Mouse (Mus musculus): ENCODE measurements around the gene Strbp.
A peak's percentile ranks its signal among the peaks of the same experiment; 100 is the strongest.

Gene Strbp

DNA sequence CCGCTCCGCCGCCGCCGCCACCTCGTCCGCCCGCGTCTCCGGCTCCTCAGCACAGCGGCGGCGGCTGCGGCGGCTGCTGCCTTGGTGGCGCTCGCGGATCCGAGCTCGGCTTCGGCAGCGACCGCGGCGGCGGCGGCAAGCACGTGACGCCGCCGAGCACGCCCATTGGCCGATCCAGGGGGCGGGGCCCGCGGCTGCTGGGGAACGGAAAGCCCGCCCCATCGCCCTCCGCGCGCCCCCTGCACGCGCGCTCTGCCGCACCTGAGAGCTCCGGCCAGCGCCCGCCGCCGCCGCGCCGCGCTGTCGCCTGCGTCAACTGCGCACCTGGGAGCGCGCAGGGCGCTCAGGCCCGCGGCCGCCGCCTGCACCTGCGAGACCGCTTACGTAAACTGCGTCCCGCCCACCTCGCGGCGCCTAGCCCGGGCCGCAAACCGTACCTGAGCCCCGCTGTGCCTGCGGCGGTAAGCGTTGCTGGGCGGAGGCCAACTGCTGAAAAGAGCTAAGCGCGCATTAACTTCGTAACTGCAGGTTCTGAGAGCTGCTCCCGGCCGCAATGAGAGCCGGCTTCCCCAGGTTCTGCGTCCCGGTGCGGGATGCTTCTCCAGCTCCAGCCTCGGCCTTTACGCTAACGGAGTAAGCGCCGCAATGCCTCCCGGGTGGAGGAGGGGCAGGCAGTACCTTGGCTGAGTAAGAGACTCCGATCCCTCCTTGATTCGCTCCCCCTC, at the start of gene Strbp:
Gene Strbp, minus strand, starts transcription at position 630 of the 725 bp plus-strand sequence.
- DNase-seq, result peak; percentile 97

DNA sequence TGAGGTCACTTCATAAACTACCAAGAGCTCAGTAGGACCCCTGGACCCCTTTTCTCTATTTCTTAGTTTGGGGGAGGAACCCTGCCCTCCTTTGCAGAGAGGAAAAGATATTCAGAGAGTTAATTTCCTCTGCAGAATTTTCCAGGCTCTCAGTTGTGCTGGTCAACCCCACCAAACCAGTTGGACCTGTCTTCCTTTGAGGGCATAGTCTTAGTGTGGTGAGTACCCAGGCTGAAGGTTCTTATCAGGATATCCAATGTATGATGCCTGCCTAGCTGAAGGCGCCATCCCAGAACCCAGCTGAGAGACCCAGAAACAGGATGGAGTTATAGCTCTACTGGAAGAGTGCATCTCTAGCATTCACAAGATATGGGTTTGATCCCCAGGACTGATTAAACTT, 47.5 kb upstream of the Strbp start:
- no peak for DNase-seq

DNA sequence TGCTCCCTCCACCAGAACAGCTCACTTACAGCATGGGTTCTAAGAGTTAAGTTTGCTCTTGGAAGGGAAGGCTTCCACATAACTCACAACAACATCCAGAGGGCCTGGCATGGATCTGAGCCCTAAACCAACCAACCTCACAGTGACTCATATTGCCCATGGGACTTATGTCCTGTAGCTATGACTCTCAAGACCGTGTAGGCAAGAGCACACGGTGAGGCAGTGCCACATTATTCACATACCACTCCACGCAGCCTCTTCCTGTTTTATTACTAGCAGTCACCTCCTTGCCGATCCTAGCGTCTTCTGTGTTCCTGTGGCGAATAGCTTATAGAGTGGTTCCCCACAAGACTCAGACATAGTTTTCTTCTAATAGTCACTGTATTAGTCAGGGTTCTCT, 45.7 kb upstream of the Strbp start:
- DNase-seq, result no peak

DNA sequence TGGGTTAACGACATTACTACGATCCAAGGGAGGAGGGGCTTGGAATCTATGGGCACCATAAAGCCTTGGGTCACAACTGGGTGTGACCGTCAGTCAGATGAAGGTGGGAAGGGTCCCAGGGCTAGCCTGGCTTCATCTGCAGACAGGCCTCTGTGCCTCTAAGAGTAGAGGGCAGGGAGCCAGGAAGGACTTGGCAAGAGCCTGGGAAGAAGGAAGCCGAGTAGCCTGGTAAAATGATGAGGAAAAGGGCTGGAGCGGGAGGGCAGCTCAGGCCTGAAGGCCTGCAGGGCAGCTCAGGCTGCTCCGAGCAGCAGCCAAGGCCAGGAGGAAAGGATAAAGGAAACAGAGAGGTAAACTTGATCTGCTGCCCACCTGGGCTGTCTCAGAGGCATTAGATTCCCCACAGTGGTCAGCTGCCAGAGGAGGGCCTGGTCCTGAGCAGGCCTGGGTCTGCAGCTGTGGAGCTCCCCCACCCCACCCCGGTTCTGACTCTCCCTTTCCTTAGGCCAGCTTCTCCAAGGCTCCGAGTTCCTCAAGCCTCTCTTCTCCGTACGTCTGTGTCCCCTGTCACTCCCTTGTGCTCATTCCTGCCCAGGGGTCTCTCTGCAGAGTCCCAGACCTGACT, 44.9 kb upstream of the Strbp start:
- no peak for DNase-seq

DNA sequence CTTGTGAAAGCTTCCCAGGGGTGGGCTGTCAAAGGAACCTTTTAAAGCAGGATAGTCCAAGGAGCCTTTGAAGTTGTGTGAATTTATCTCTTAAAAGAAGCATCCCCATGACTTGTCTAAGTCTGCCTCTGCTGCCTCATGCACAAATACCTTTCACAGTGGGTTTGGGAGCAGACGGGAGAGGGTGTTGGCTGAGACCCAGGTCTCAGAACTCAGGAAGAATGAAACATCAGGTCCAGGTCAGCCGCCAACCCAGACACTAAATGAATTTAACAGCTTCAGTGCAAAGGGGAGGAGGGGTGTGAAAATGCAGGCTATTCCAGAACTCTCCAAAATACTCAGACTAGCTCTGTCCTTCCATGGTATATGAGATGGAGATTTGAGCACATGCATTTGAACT, 44.2 kb upstream of the Strbp start:
- DNase-seq, result no peak

DNA sequence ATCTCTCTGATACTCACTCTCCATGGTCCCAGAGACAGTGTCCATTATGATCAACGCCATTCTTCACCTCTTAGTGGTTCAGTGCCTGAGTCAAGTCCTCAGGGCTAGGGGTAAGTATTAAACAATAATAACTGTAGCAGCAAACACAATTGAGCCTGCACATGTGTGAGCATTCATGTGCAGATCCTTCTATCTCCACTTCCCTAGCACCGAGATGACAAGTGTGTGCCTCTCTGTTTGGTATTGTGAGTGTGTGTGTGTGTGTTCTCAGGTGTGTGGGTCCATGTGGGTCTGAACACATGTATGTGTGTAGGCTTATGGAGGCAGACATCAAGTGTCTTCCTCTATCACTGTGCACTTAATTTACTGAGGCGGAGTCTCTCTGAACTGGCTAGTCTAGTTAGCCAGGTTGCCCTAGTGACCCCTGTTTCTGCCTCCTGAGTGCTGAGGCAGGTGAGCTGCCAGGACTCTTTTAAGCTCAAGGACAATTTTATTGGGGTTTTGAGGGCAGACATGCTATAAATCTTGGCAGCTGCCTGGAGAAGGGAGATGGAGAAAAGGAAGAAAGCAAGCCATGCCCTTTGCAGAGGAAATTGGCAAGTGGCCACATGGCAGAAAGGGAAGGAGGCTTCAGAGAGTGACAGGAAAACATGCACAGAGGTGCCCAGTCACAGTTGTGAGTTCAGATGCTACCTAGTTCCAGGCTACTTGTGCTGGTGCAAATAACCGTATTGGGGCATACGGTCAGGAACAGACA, 42.8 kb upstream of the Strbp start:
- no peak for DNase-seq

DNA sequence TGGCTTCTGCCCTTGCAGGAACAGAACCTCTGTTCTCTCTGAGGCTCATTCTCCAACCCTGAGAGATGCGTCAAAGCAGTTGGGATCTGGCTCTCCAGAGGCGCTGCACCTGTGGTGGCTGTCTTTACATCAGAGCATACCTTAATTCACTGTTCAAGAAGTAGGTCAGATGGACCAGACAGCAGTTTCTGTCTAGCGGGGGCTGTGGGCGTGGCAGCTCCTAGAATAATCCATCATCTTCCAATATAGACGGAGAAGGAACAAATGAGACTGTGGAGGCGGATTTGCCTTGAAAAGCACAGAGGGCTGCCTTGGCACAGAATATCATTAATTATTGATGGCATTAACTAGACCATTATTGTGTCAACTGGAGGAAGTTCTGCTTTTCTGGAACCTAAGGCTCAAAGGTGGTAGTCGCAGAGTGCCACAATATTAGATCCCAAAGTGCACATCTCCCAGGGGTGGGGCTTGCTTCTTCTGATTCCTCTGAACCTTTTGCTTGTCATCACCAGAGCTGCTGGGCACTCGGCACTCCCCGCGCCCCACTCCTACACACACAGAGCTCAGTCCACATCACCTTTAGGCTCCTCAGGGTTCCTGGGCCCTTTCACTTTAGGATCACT, 41.2 kb upstream of the Strbp start:
- no peak for DNase-seq

DNA sequence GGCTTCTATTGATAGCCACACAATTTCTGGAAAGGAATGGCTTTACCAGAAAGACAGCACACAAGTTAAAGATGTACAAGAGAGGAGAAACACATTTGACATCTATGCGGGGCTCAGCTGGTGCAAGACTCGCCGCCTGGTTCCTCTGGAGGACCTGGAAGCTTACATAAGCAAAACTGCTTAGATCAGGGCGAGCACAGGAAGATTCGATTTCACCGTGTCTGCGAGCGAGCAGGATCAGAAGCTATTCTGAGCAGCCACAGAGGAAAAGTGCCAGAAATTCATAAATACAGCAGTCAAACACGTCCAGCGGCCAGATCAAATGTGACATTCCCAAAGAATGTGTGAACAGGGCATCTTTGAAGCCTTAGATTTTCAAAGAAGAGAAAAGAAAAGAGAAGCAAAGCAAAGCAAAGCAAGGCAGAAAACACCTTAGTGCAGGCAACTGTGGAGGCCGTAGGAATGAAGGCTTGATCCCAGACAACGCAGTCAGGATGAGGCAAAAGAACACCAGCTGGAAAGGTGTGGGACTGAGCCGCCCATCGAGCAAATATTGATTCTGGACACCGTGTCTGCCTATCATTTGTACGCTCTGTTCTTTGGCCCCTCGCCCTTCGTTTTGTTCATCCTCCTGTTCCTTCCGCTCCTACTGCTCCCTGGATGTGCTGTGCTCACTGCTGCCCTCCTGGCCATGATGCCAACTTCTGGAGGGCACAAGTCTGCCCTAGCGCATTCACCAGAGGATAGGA, 38.3 kb upstream of the Strbp start:
- DNase-seq, result no peak

DNA sequence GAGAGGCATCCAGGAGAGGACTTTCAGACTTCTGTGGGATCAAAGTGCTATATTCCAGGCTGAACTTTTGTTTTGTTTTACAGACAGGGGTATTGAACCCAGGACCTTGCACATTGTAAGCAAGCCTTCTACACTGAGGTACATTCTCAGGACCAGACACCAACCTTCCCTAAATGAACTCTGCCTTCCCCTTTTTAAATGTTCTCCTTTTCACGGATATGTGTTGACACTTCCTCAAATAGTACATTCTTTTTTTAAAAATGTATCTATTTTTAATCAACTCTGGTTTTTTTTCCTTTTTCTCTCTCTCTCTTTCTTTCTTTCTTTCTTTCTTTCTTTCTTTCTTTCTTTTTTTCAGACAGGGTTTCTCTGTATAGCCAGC, 32.1 kb upstream of the Strbp start:
- no peak for DNase-seq

DNA sequence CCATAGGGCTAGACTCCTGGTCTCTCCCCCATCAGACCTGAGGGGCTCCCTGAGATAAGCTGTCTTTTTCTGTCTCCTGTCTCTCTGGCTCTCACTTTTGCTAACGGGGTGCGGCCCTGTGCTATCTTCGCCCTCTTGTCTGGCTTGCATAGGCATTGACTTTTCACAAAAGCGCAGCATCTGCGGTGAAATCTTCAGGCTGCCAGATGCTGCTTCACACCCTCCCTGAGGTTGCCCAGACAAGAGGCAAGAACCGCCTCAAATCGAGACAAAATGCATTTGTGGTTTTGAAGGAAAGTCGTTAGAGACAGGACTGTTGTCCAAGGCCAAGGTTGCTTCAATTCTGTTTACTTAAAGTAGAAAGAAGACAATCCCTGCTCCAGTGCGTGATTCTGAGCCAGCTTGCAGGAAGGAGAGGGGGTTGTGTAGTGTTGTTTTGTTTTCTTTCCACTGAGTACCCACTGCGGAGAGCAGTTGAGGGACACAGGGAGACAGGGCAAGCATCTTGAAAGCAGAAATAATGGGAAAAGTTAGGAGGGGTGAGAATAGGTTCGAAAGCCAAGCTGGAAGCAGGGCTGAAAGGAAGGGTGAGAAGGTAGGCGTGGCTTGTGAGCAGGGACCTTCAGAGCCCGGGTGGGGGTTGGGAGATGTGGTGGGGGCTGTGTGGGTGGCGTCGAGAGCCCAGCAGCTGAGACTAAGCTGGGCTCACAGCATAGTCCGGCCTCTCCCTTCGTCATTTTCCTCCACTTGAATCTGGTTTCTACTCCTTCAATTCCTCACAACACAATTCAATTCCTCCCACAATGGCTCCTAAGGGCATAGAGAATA, 31.5 kb upstream of the Strbp start:
- DNase-seq, result peak; percentile 66

DNA sequence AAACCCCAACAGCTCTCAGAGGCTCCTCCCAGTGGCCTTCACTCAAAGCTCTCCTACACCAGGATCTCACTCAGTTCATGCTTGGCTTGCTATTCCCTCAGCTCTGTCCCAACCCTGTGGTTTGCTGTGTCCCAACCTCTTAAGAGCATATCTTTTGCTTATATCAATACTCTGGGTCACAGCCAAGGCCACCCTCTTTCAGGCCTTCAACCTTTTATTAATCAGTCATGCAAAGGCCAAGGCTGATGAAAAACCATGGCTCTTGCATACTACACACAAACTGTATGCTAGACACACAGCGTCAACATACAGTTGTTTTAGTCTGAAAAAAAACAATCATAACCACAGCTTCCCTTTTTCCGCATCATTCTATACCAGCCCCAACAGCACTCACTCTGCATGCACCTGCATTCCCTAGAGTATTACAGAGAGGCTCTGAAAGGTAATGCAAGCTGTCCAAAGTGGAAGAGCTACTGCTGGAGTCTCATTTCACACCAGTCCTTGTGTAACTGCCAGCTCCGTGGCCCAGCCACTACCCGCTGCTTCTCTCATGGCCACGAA, 27.7 kb upstream of the Strbp start:
- no peak for DNase-seq

DNA sequence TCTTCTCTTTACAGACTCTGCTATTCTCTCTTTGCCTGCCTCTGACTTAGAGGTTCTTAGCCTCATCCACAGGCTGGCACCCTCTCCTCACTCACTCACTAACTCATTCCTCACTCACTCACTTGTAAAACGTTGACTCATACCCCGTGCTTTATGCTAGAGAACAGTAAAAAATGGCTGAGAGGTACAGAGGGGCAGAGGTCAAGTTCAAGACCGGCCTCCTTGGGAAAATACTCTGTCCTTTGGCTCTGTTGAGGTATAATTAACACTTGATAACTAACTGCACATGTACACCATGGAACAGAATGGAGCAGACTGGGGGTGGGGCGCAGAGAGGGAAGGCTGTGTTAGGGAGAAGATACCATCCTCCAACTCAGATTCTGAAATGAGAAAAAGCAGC, 20.6 kb upstream of the Strbp start:
- no peak for DNase-seq

DNA sequence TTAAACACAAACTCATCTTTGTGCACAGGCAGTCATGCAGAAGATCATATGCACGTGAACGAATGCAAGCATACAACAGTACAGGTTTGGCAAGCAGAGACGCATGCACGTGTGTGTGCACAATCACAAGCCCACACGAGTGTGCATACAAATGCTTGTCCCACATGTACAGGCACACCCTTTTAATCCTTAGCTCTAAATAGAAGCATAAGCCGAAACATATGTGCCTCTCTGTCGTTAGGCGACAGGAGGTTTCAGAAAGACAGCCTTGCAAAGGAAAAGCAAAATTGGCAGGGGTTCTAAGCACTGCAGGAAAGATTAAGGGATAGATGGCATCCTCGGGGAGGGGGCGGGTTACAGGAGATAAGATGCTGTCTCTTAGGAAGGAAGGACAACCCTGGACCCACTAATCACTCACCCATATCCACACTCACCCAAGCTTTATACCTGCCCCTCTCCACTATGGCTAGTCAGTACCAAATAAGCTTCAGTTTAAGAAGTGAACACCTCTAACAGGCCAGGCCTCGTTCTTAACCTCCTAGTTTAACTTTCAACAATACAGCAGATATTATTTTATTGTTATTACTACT, 19.9 kb upstream of the Strbp start:
- DNase-seq, result no peak

DNA sequence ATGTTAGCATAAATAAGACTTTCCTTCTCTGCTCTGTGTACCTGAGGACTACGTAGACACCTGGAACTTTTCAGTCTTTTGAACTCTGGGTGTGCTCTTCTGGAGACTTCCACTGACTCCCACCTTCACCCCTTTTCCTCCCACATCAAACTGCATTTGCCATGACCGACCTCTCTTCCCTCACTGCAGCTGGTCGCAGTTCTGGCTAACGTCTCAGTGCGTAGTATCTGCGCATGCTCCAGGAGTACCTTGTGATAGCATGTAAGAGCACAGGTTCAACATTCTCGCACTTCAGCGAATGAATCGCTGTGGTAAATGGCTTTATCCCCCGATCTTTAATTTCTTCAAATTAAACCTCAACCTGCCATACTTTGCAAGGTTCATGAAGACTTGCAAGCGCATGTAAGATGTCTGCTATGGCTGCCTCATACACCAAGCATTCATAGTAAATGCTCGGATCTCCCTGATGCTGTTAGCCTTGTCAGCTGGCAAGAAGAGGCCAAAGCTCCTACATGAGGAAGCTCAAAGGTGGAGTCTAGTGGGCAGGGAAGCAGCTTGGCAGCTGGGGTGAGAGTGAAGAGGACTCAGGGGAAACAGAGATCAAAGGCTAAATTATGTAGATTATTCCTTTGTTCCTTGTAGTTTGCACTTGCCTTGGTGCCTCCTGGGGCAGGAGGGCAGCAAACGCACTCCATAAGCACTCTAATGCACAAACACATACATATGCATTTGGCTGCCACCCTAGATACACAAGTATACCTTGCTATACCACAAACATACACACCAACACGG, 19.2 kb upstream of the Strbp start:
- DNase-seq, result no peak

DNA sequence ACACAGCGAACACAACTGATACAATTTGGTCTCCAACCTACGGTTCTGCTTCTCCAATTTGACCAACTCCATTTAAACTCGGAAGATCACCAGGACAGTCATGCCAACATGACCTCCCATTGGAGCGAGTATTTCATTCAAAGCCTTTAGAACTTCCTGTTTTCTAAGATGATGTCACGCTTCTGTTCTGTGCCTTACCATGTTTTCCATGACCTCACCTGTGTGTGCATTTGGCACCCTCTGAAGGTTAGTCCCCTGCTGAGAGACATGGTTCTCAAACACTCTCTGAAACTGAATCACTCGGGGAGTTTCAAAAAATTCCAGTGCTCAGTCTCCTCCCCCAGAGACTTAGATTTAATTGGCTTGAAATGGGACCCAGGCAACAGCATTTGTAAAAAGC, 12.6 kb upstream of the Strbp start:
- no peak for DNase-seq

DNA sequence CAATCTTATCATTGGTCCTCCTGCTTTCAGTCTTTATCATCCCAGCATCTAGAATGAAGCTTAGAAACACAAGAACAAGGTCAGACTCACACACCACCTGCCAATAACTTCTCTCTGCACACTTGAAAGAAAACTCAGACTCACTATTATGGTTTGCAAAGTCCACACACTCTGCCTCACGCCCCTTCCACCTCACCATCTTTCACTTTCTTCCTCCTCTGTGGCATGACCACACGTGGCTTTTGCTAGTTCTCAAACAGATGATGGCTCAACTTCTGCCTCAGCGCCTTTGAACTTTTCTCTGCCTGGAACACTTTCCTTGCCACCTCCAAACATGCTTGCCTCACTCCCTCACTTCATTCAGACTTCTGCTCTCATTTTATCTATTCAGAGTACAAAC, 11.7 kb upstream of the Strbp start:
- DNase-seq, result no peak

DNA sequence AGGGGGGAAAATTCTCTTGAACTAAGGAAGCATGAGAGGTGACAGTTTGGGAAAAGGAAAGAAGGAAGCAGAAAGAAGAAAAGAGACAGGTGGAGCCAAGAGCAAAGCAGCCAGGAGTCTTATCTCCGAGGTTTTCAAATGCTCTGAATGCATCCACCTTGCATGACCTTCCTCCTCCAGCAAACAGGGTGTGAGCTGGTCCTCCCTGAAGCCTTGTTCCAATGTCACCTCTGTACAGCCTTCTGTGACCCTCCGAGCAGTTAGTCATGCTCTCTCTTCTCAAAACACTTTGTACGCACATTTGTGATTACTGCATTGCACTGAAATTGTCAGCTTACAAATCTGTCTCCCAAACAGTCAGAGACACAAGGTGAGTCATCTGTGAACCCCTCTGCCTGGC, 9.4 kb upstream of the Strbp start:
- no peak for DNase-seq

DNA sequence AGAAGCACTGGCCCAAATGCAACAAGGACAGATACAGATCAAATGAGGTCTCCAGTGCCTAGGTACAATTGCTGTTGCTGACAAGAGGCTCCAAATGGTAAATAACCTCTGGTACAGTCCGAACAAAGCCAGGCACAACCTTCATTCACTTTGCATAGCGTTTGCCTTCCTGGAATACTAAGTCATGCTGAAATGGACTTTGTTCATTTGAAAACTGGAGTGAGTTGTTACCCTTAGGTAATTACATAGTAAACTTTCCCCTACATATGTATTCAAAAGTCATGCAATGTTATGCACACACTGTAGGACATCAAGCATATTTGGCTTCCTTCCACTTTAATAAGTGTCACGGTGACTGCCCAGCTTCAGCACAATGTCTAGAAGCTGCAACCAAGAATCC, 5.2 kb upstream of the Strbp start:
- no peak for DNase-seq

DNA sequence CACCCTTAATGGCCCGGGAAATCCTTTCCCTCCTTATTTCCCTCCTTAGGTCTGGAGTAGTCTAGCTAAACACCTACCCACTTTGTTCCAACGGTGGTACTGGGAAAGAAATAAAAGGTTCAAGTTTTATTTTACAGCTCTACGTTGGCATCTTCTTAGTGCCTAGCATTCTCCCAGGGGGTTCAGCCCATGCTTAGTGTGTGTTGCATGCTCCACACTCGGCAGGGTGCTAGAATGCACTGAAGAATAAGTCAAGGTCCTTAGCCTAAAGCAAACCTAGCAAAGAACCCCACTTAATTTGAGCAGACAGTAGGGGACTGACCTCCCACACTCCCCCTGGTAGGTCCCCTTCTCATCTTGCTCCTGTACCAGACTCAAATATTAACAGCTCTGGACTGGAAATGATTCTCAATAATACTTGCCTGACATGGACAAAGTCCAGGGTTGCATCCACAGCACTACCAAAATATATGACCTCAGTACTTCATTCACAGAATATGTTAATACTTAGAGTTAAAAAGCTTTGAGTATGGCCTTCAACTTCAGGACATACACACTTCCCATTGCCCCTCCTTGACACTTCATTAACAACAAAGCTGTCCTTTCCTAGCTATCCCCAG, 592 bp upstream of the Strbp start:
- DNase-seq, result peak; percentile 12
